Mouse (Mus musculus): Measurements from ENCODE around the gene Cldn18. TPM values are rescaled to one million over a fixed set of nuclear protein-coding genes. Genes with fewer than 3 reads are reported as not detected.

The Cldn18 gene
- polyA plus RNA-seq, 1 experiment from 2014 or later: not detected

DNA sequence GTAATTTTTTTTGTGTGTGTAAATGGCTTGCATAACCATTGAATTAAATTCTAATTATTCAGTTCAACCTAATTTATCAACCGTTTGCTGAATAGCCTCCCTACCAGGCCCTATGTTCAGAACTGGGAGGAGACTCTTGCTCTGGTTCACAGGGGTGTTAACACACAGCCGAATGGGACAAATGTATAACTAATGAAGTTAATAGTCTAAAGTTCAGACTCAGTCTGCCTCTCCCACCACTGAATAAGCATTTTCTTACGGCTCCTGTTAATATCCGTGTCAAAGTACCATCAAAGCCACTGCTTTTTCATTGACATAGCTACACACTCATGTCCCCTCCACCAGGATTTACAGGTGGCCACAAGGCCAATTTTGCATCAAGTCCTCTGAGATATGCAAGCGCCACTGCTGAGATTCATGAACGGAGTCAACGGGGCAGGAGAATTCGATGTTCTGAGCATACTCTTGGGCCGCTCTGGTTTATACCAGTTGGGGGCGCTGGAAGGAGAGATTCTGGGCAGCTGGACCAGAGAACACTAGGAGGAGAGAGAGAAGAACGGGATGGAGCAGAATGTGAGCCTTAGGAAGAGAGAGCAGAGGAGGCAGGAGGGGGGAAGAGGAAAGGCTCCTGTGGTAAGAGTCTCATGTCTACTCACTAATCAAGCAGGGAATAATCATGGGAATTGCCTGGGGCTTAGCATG is 9.5 kb downstream of the Cldn18 start:
- Histone ChIP-seq H3K36me3 (no peaks in the 10 kb centered on the region), H3K27ac (replicated peaks) (no peak overlapping the region), H3K4me1 (no peaks in the 10 kb centered on the region), H3K9ac (no peak overlapping the region), H3K4me2 (replicated peaks) (no peak overlapping the region), H3K9me3 (replicated peaks) (no peaks in the 10 kb centered on the region), H3K27me3 (no peaks in the 10 kb centered on the region), H3K4me3 (replicated peaks) (no peak overlapping the region)
- no peak for ATAC-seq (ENCODE audit: insufficient number of reproducible peaks, low FRiP score, low TSS enrichment, low read depth)
- WGBS: 71% methylated on average over 11 of the region's 11 CpGs

DNA sequence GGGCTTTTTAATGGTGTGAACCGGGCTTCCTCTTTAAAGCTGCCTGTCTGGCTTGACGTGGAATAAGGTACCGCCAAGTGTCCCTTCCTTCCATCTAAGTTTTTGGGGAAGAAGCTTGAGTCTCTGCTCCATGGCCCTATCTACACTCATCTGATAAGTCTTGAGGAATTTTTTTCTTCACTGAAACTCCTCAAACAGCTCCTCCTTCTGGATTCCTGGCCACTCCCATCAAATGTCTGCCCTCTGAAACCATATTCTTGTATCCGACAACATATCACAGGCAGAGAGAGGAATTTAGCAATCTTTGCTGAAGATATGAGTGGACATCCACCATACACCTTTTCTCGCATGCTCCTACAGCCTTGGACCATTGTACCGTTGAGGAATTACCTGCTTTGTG is 10.8 kb downstream of the Cldn18 start:
- no peaks in the 10 kb centered on the region for H3K36me3 ChIP-seq
- H3K27ac ChIP-seq (replicated peaks): no peak overlapping the region
- no peaks in the 10 kb centered on the region for H3K4me1 ChIP-seq
- H3K4me3 ChIP-seq (replicated peaks): no peak overlapping the region
- no peak for ATAC-seq (ENCODE audit: insufficient number of reproducible peaks, low FRiP score, low TSS enrichment, low read depth)
- H3K4me2 ChIP-seq (replicated peaks): no peak overlapping the region
- no peaks in the 10 kb centered on the region for H3K27me3 ChIP-seq
- H3K9me3 ChIP-seq (replicated peaks): no peaks in the 10 kb centered on the region
- 90% methylated on average over 6 of the region's 6 CpGs for WGBS
- no peak overlapping the region for H3K9ac ChIP-seq

DNA sequence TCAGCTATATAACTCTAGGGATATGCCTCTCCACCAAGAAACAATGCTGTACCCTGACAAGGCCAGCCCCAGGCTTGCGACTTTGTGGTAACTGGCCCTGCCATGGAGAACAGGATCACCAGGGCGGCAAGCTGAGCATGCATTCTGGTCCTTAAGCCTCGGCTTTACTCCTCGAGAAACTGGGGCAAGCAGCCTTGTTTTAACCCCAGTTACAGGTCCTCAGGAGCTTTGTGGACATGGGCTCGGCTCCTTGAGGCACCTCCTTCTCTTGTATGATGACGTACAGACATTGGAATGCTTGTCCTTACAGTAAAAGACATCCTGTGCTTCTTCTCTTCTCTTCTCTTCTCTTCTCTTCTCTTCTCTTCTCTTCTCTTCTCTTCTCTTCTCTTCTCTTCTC is 13.4 kb downstream of the Cldn18 start:
- no peak overlapping the region for H3K4me2 ChIP-seq (replicated peaks)
- no peak overlapping the region for H3K27ac ChIP-seq (replicated peaks)
- WGBS: 75% methylated on average over 6 of the region's 6 CpGs
- H3K36me3 ChIP-seq: no peaks in the 10 kb centered on the region
- no peaks in the 10 kb centered on the region for H3K4me1 ChIP-seq
- H3K27me3 ChIP-seq: no peaks in the 10 kb centered on the region
- H3K9me3 ChIP-seq (replicated peaks): no peaks in the 10 kb centered on the region
- H3K4me3 ChIP-seq (replicated peaks): no peak overlapping the region
- no peak overlapping the region for H3K9ac ChIP-seq
- no peak for ATAC-seq (ENCODE audit: insufficient number of reproducible peaks, low FRiP score, low TSS enrichment, low read depth)

DNA sequence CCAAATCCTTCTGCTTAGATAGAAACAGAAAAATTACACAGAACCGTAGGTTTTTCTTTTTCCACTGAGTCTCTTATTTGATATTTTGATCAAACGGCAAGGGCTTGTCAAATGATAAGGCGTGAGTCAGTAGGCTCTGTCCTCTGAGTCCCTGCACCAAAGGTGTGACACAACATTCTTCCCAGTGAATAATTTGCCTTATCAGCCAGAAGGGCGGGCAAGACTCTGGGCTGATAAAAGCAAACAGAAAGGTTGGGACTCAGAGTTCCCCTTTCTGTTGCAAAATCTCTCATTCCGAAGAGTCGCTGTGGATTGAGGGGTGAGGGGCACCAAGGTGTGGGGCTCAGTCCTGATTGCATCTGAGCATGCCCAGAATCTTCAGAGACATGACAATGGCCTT is 14.9 kb downstream of the Cldn18 start:
- ATAC-seq (ENCODE audit: insufficient number of reproducible peaks, low FRiP score, low TSS enrichment, low read depth): no peak
- H3K9ac ChIP-seq: no peak overlapping the region
- no peaks in the 10 kb centered on the region for H3K4me1 ChIP-seq
- WGBS: 87% methylated on average over 6 of the region's 6 CpGs
- H3K9me3 ChIP-seq (replicated peaks): no peaks in the 10 kb centered on the region
- no peak overlapping the region for H3K27ac ChIP-seq (replicated peaks)
- no peak overlapping the region for H3K4me3 ChIP-seq (replicated peaks)
- no peaks in the 10 kb centered on the region for H3K27me3 ChIP-seq
- no peak overlapping the region for H3K4me2 ChIP-seq (replicated peaks)
- no peaks in the 10 kb centered on the region for H3K36me3 ChIP-seq

DNA sequence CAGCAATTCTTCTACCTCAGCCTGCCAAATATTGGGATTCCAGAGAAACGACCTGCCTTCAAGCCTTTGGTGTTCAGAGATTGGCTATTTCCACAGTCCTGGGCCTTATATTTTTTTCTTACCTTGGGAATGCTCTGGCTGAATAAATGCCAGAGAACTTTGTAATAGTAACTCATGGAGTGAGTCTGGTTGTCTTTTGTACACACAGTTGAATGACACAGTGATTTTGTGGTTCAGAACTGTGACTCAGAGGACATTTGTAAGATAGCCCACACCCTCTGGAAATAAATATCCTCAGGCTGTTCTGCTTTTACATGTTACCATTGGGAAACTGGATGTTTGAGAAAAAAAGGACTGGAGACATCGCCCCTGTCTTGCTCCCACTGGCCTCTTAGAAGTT is 15.9 kb downstream of the Cldn18 start:
- Histone ChIP-seq H3K4me2 (replicated peaks) (no peak overlapping the region), H3K9ac (no peak overlapping the region), H3K27me3 (no peaks in the 10 kb centered on the region), H3K27ac (replicated peaks) (no peak overlapping the region), H3K36me3 (no peaks in the 10 kb centered on the region), H3K9me3 (replicated peaks) (no peaks in the 10 kb centered on the region), H3K4me3 (replicated peaks) (no peak overlapping the region), H3K4me1 (no peaks in the 10 kb centered on the region)
- no peak for ATAC-seq (ENCODE audit: insufficient number of reproducible peaks, low FRiP score, low TSS enrichment, low read depth)
- WGBS: 77% methylated on average over 2 of the region's 2 CpGs

GRCm38 (mm10) chr9:99699752-99700389 is 17.2 kb downstream of the Cldn18 start:
- no peaks in the 10 kb centered on the region for H3K4me1 ChIP-seq
- no peak overlapping the region for H3K4me3 ChIP-seq (replicated peaks)
- H3K9me3 ChIP-seq (replicated peaks): no peaks in the 10 kb centered on the region
- no peaks in the 10 kb centered on the region for H3K36me3 ChIP-seq
- no peak overlapping the region for H3K27ac ChIP-seq (replicated peaks)
- no peak for ATAC-seq (ENCODE audit: insufficient number of reproducible peaks, low FRiP score, low TSS enrichment, low read depth)
- H3K9ac ChIP-seq: no peak overlapping the region
- H3K4me2 ChIP-seq (replicated peaks): no peak overlapping the region
- no peaks in the 10 kb centered on the region for H3K27me3 ChIP-seq
- WGBS: 60% methylated on average over 2 of the region's 2 CpGs

DNA sequence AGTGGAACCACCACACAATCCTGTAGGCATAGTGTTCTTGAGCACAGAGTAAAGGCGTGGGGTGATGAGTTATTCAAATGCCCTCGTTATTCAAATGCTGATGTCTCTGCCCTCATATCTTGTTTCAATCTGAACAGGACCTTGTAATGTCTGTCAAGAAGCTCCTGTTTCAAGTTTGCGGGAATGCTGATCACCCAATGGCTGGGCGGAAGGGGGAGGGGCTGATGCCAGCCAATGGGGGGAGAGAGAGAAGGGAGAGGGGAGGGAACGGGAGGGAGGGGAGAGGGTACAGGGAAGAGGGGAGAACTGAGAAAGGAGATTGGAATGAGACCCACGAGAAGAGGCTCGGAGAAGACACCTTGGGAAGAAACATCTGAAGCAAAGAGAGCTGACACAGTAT is 22.1 kb downstream of the Cldn18 start:
- ATAC-seq (ENCODE audit: insufficient number of reproducible peaks, low FRiP score, low TSS enrichment, low read depth): no peak
- H3K4me3 ChIP-seq (replicated peaks): no peak overlapping the region
- no peaks in the 10 kb centered on the region for H3K27me3 ChIP-seq
- no peaks in the 10 kb centered on the region for H3K36me3 ChIP-seq
- H3K9me3 ChIP-seq (replicated peaks): no peaks in the 10 kb centered on the region
- no peak overlapping the region for H3K27ac ChIP-seq (replicated peaks)
- no peaks in the 10 kb centered on the region for H3K4me1 ChIP-seq
- no peak overlapping the region for H3K4me2 ChIP-seq (replicated peaks)
- WGBS: 59% methylated on average over 7 of the region's 7 CpGs
- H3K9ac ChIP-seq: no peak overlapping the region

DNA sequence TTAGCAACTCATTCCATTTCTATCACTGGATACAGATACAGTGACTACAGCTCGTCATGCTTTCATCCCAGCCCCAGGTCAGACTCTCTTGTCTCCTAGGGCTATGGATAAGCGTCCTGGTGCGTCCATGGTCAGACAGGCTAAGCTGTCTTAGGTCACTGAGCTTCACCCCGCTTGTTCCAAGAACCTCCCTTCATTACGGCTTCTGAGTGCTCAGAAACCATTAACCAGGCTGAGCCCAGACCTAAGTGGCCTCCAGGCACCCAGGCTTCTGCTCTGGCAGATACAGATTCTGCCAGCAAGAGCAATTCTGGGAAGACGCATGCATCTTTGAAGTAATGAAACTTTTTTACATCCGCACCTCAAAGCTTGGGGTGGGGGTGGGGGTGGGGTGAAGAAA is 26.7 kb downstream of the Cldn18 start:
- Histone ChIP-seq H3K9me3 (replicated peaks) (no peaks in the 10 kb centered on the region), H3K36me3 (no peaks in the 10 kb centered on the region), H3K27me3 (no peaks in the 10 kb centered on the region), H3K27ac (replicated peaks) (no peak overlapping the region), H3K4me3 (replicated peaks) (no peak overlapping the region), H3K4me2 (replicated peaks) (no peak overlapping the region), H3K9ac (no peak overlapping the region), H3K4me1 (no peaks in the 10 kb centered on the region)
- 68% methylated on average over 7 of the region's 7 CpGs for WGBS
- no peak for ATAC-seq (ENCODE audit: insufficient number of reproducible peaks, low FRiP score, low TSS enrichment, low read depth)

DNA sequence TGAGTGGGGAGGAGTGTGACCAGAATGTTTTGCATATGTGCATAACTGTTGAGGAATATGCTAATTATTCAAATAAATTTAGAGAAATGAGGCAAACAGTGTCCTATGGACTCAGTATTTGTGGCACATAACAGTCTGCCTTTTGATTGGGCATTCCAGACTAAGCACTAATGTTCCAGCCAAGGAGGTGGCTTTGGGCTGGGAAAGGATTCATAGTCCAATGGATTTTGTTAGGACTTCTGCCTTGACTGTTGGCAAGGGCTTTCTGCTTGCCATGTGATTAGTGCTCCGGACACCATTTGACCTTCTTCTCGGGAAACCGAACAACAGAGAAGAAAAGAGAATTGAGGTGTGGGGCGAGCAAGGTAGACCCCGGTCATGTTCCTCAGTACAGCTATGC is 27.3 kb downstream of the Cldn18 start:
- ATAC-seq (ENCODE audit: insufficient number of reproducible peaks, low FRiP score, low TSS enrichment, low read depth): no peak
- Histone ChIP-seq H3K9ac (no peak overlapping the region), H3K27ac (replicated peaks) (no peak overlapping the region), H3K27me3 (no peaks in the 10 kb centered on the region), H3K4me3 (replicated peaks) (no peak overlapping the region), H3K4me1 (no peaks in the 10 kb centered on the region), H3K4me2 (replicated peaks) (no peak overlapping the region), H3K9me3 (replicated peaks) (no peaks in the 10 kb centered on the region), H3K36me3 (no peaks in the 10 kb centered on the region)
- WGBS: 93% methylated on average over 5 of the region's 5 CpGs

DNA sequence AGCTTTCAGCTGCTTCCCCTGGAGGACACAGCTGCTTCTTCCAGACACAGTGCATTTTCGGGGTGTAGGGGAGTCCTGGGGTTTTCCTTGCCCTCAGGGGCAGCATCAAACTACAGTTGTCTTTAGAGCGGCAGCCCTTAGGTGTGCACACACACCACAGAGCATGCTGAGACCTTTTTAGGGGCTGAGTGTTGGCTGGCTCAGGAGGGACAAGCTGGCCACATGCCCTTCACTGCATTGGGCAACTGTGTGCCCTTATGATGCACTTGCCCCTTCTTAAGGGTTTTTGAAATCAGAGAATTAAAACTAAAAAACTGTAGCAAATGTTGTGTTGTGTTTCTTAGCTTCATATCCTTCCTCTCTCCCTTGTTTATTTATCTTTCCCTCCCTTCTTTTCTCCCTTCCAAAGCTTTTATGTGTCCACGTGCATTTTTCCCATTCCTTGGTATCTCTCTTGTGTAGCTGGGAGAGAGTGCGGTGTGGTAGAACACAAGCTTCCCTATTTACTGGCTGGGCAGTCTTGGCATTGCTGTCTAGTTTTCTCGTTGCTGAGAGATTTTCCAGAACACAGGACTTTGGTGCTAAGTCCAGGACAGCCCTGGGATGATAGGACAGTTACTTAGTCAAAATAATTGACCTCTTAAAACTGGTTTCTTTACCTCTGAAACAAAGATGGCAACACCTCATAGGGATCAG is 31.4 kb downstream of the Cldn18 start:
- Histone ChIP-seq H3K4me3 (replicated peaks) (no peak overlapping the region), H3K4me2 (replicated peaks) (no peak overlapping the region), H3K27me3 (no peaks in the 10 kb centered on the region), H3K27ac (replicated peaks) (no peak overlapping the region), H3K9me3 (replicated peaks) (no peaks in the 10 kb centered on the region), H3K36me3 (no peaks in the 10 kb centered on the region), H3K9ac (no peak overlapping the region), H3K4me1 (no peaks in the 10 kb centered on the region)
- 65% methylated on average over 5 of the region's 5 CpGs for WGBS
- ATAC-seq (ENCODE audit: insufficient number of reproducible peaks, low FRiP score, low TSS enrichment, low read depth): no peak

DNA sequence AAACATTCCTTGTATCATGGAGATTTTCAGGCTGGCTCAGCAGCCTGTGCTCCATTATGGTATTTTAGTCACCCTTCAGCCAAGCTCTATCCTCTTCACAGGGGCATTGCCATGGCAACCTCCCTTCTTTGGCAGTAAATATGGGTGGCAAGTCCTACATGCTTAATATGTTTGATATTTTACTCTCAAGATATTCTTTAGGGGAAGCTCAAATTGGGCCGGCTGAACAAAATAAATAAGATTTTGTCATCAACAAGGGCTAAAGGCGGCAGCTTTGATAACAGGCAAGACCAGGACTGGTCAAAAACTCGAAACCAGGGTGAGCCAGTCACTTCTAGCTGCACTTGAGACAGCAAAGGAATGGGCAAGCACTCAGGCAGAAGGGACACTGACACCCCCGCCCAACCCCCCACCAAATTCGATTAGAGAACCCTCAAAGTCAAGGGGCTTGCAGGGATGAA is 32.0 kb downstream of the Cldn18 start:
- Histone ChIP-seq H3K4me1 (no peaks in the 10 kb centered on the region), H3K9ac (no peak overlapping the region), H3K27ac (replicated peaks) (no peak overlapping the region), H3K9me3 (replicated peaks) (no peaks in the 10 kb centered on the region), H3K27me3 (no peaks in the 10 kb centered on the region), H3K4me2 (replicated peaks) (no peak overlapping the region), H3K36me3 (no peaks in the 10 kb centered on the region), H3K4me3 (replicated peaks) (no peak overlapping the region)
- WGBS: 59% methylated on average over 5 of the region's 5 CpGs
- ATAC-seq (ENCODE audit: insufficient number of reproducible peaks, low FRiP score, low TSS enrichment, low read depth): no peak
